Mouse (Mus musculus): ENCODE results near the gene D030056L22Rik. TPM values are rescaled to one million over a fixed set of nuclear protein-coding genes. Genes with fewer than 3 reads are reported as not detected.

D030056L22Rik gene
- total RNA-seq, 2 experiments from 2014 or later, result 13.1 to 14.2 TPM

- DNase-seq (ENCODE audit: low spot score in 2 of 2), result no peak
These were observed 17.3 kb downstream of the D030056L22Rik start for GRCm38 (mm10) chr19:18730255-18730654.

GRCm38 (mm10) chr19:18731077-18731476 lies 18.1 kb downstream of the D030056L22Rik start:
- DNase-seq (ENCODE audit: low spot score in 2 of 2), result no peak

GRCm38 (mm10) chr19:18735901-18736300 lies 22.9 kb downstream of the D030056L22Rik start:
- no peak for DNase-seq (ENCODE audit: low spot score in 2 of 2)

GRCm38 (mm10) chr19:18739146-18739545 lies 26.2 kb downstream of the D030056L22Rik start:
- no peak for DNase-seq (ENCODE audit: low spot score in 2 of 2)

- DNase-seq (ENCODE audit: low spot score in 2 of 2), result no peak
These were observed 31.0 kb downstream of the D030056L22Rik start for GRCm38 (mm10) chr19:18743946-18744345.

- DNase-seq (ENCODE audit: low spot score in 2 of 2), result no peak
These were observed 33.8 kb downstream of the D030056L22Rik start for GRCm38 (mm10) chr19:18746576-18747340.

GRCm38 (mm10) chr19:18747379-18747778 lies 34.4 kb downstream of the D030056L22Rik start:
- no peak for DNase-seq (ENCODE audit: low spot score in 2 of 2)

GRCm38 (mm10) chr19:18749598-18750339 lies 36.8 kb downstream of the D030056L22Rik start, which contains the start of gene Trpm6:
Gene Trpm6, plus strand, starts transcription at chr19:18749983.
- DNase-seq (ENCODE audit: low spot score in 2 of 2), result no peak

- DNase-seq (ENCODE audit: low spot score in 2 of 2), result no peak
These were observed 44.2 kb downstream of the D030056L22Rik start for GRCm38 (mm10) chr19:18757191-18757590.

- DNase-seq (ENCODE audit: low spot score in 2 of 2), result no peak
These were observed 44.7 kb downstream of the D030056L22Rik start for GRCm38 (mm10) chr19:18757706-18758105.

GRCm38 (mm10) chr19:18758269-18758668 lies 45.3 kb downstream of the D030056L22Rik start:
- no peak for DNase-seq (ENCODE audit: low spot score in 2 of 2)

GRCm38 (mm10) chr19:18758916-18759315 lies 45.9 kb downstream of the D030056L22Rik start:
- no peak for DNase-seq (ENCODE audit: low spot score in 2 of 2)

GRCm38 (mm10) chr19:18766399-18766798 lies 53.4 kb downstream of the D030056L22Rik start:
- no peak for DNase-seq (ENCODE audit: low spot score in 2 of 2)

Other genes with a start within 250 kb of the D030056L22Rik start
- gene Ostf1, start 81.4 kb upstream of the D030056L22Rik start, total RNA-seq (2021), result 10 to 100 TPM; 76.7 to 76.9 TPM
- 10 to 100 TPM; 14.5 to 17.7 TPM for gene Nmrk1, start 81.2 kb upstream of the D030056L22Rik start, total RNA-seq (2021)
- 10 to 100 TPM; 17.3 to 19.1 TPM for gene Carnmt1, start 42.4 kb upstream of the D030056L22Rik start, total RNA-seq (2021)
- 1 to 10 TPM in 1 of 2 experiments, under 1 TPM in 1; 0.14 to 1.0 TPM for gene Trpm6, start 36.8 kb downstream of the D030056L22Rik start, total RNA-seq (2021)

All from adrenal gland, postnatal 4 days (tissue).